Mouse (Mus musculus) heart, embryonic 13.5 days (tissue): ENCODE results near the gene Thada. TPM values are rescaled to one million over a fixed set of nuclear protein-coding genes. Genes with fewer than 3 reads are reported as not detected.

Source experiments
- ATAC-seq: fragments of 200-750 bp; cut with Nextera tagmentation; 2 replicates; pipeline ENCODE4 v1.8.0; 2017; ENCODE audit warnings: moderate TSS enrichment; ENCODE audit not compliant: insufficient number of reproducible peaks, low FRiP score, low TSS enrichment; ENCODE audit errors: extremely low read depth
- H3K27ac ChIP-seq: fragments of 300-500 bp; sonication (generic); replicated peaks from 2 replicates; pipeline ENCODE4 v1.5.1; 2015; ENCODE audit warnings: moderate library complexity, mild to moderate bottlenecking, inconsistent platforms
- H3K27me3 ChIP-seq: fragments of 300-500 bp; sonication (generic); replicated peaks from 2 replicates; pipeline ENCODE4 v1.6.1; 2015; ENCODE audit warnings: mild to moderate bottlenecking, inconsistent platforms
- H3K36me3 ChIP-seq: fragments of 300-500 bp; sonication (generic); 2 replicates; pipeline ENCODE4 v1.6.1; 2015; ENCODE audit warnings: mild to moderate bottlenecking, inconsistent platforms
- H3K4me1 ChIP-seq: fragments of 300-500 bp; sonication (generic); 2 replicates; pipeline ENCODE4 v1.6.1; 2015; ENCODE audit warnings: inconsistent platforms
- H3K4me2 ChIP-seq: fragments of 300-500 bp; sonication (generic); 2 replicates; pipeline ENCODE4 v1.6.1; 2015; ENCODE audit warnings: inconsistent platforms, mild to moderate bottlenecking, moderate library complexity
- H3K4me3 ChIP-seq: fragments of 300-500 bp; sonication (generic); 2 replicates; pipeline ENCODE4 v1.5.1; 2015; ENCODE audit warnings: moderate library complexity, mild to moderate bottlenecking, inconsistent platforms
- H3K9ac ChIP-seq: fragments of 300-500 bp; sonication (generic); 2 replicates; pipeline ENCODE4 v1.6.1; 2015; ENCODE audit warnings: inconsistent platforms, mild to moderate bottlenecking, moderate library complexity
- H3K9me3 ChIP-seq: fragments of 300-500 bp; sonication (generic); 2 replicates; pipeline ENCODE4 v1.6.1; 2016; ENCODE audit warnings: inconsistent platforms
- WGBS: fragments of 180-500 bp; shearing (Covaris S2); methylation state at CpG from one replicate; pipeline ENCODE4 v1.1.7; 2015; ENCODE audit warnings: mixed read lengths; 5-methylcytosine and 5-hydroxymethylcytosine counted together
- polyA plus RNA-seq: library from polyadenylated mRNA; unstranded; fragments of >200 nt; fragmentation: Nextera tagmentation; extraction: Ambion mirVana; gene quantifications from 2 replicates; pipeline ENCODE4 v1.2.1, GENCODE M21; 2015

The Thada gene
- polyA plus RNA-seq, 1 experiment from 2014 or later, result 4.6 TPM

- Histone ChIP-seq H3K36me3 (no peaks in the 10 kb centered on the region), H3K9ac (peak overlapping the region; percentile 59), H3K27me3 (0 out of 2 replicates have a peak, but pooled peaks cover 12% of the 10 kb centered on the region), H3K4me1 (peaks cover 87% of the 10 kb centered on the region), H3K9me3 (no peaks in the 10 kb centered on the region), H3K4me2 (peak overlapping the region; percentile 32), H3K27ac (peak overlapping the region; percentile 70), H3K4me3 (no peak overlapping the region)
- ATAC-seq, result peak; percentile 55
- WGBS, result 46% methylated on average over 12 of the region's 12 CpGs
These were observed 312.8 kb downstream of the Thada start for GRCm38 (mm10) chr17:84152976-84153786.

GRCm38 (mm10) chr17:84152206-84152975 lies 313.6 kb downstream of the Thada start:
- no peaks in the 10 kb centered on the region for H3K36me3 ChIP-seq
- H3K4me2 ChIP-seq, result peak overlapping the region; percentile 32
- H3K4me3 ChIP-seq, result no peak overlapping the region
- 27% methylated on average over 6 of the region's 6 CpGs for WGBS
- H3K27me3 ChIP-seq, result 0 out of 2 replicates have a peak, but pooled peaks cover 9% of the 10 kb centered on the region
- H3K9ac ChIP-seq, result peak overlapping the region; percentile 37; the same call in 1 of the 2 replicates
- peaks cover 86% of the 10 kb centered on the region for H3K4me1 ChIP-seq
- no peak for ATAC-seq
- H3K27ac ChIP-seq, result peak overlapping the region; percentile 70
- H3K9me3 ChIP-seq, result no peaks in the 10 kb centered on the region

GRCm38 (mm10) chr17:84151306-84151705 lies 314.7 kb downstream of the Thada start:
- peak overlapping the region; percentile 70 for H3K27ac ChIP-seq
- H3K4me3 ChIP-seq, result no peak overlapping the region
- H3K9ac ChIP-seq, result no peak overlapping the region
- no peaks in the 10 kb centered on the region for H3K36me3 ChIP-seq
- no peaks in the 10 kb centered on the region for H3K9me3 ChIP-seq
- WGBS, result 63% methylated on average over 6 of the region's 6 CpGs
- 0 out of 2 replicates have a peak, but pooled peaks cover 4% of the 10 kb centered on the region for H3K27me3 ChIP-seq
- ATAC-seq, result no peak
- H3K4me2 ChIP-seq, result peak overlapping the region; percentile 32
- H3K4me1 ChIP-seq, result peaks cover 86% of the 10 kb centered on the region

GRCm38 (mm10) chr17:84150291-84150690 lies 315.7 kb downstream of the Thada start:
- no peak for ATAC-seq
- H3K4me3 ChIP-seq, result no peak overlapping the region
- H3K9ac ChIP-seq, result no peak overlapping the region
- H3K27ac ChIP-seq, result no peak overlapping the region
- H3K36me3 ChIP-seq, result no peaks in the 10 kb centered on the region
- no peaks in the 10 kb centered on the region for H3K9me3 ChIP-seq
- WGBS, result 81% methylated on average over 8 of the region's 8 CpGs
- no peaks in the 10 kb centered on the region for H3K27me3 ChIP-seq
- peaks cover 93% of the 10 kb centered on the region for H3K4me1 ChIP-seq
- H3K4me2 ChIP-seq, result peak overlapping the region; percentile 32; the same call in 1 of the 2 replicates

- WGBS, result 59% methylated on average over 5 of the region's 5 CpGs
- Histone ChIP-seq H3K9ac (peak overlapping the region; percentile 59; the same call in 1 of the 2 replicates), H3K27ac (peak overlapping the region; percentile 85), H3K4me2 (peak overlapping the region; percentile 32), H3K4me1 (peaks cover 93% of the 10 kb centered on the region), H3K27me3 (no peaks in the 10 kb centered on the region), H3K4me3 (no peak overlapping the region), H3K36me3 (no peaks in the 10 kb centered on the region), H3K9me3 (no peaks in the 10 kb centered on the region)
- no peak for ATAC-seq
These were observed 316.4 kb downstream of the Thada start for GRCm38 (mm10) chr17:84149566-84149965.

- Histone ChIP-seq H3K4me3 (no peak overlapping the region), H3K36me3 (no peaks in the 10 kb centered on the region), H3K27me3 (no peaks in the 10 kb centered on the region), H3K4me1 (peaks cover 93% of the 10 kb centered on the region), H3K9me3 (no peaks in the 10 kb centered on the region), H3K4me2 (peak overlapping the region; percentile 41), H3K9ac (peak overlapping the region; percentile 59), H3K27ac (peak overlapping the region; percentile 85)
- ATAC-seq, result peak; percentile 78
- 24% methylated on average over 11 of the region's 11 CpGs for WGBS
These were observed 317.2 kb downstream of the Thada start for GRCm38 (mm10) chr17:84148499-84149484.

GRCm38 (mm10) chr17:84147183-84148108 lies 318.6 kb downstream of the Thada start:
- 42% methylated on average over 11 of the region's 11 CpGs for WGBS
- H3K9me3 ChIP-seq, result no peaks in the 10 kb centered on the region
- peaks cover 93% of the 10 kb centered on the region for H3K4me1 ChIP-seq
- peak overlapping the region; percentile 65 for H3K9ac ChIP-seq
- no peaks in the 10 kb centered on the region for H3K27me3 ChIP-seq
- no peaks in the 10 kb centered on the region for H3K36me3 ChIP-seq
- peak overlapping the region; percentile 85 for H3K27ac ChIP-seq
- peak; percentile 53 for ATAC-seq
- peak overlapping the region; percentile 41 for H3K4me2 ChIP-seq
- no peak overlapping the region; the same call in 1 of the 2 replicates for H3K4me3 ChIP-seq

GRCm38 (mm10) chr17:84146458-84147182 lies 319.4 kb downstream of the Thada start:
- H3K27ac ChIP-seq, result peak overlapping the region; percentile 85
- no peak overlapping the region; the same call in 1 of the 2 replicates for H3K4me3 ChIP-seq
- no peaks in the 10 kb centered on the region for H3K36me3 ChIP-seq
- ATAC-seq, result no peak
- H3K27me3 ChIP-seq, result no peaks in the 10 kb centered on the region
- 62% methylated on average over 7 of the region's 7 CpGs for WGBS
- no peaks in the 10 kb centered on the region for H3K9me3 ChIP-seq
- H3K4me2 ChIP-seq, result peak overlapping the region; percentile 41
- H3K9ac ChIP-seq, result peak overlapping the region; percentile 65
- H3K4me1 ChIP-seq, result peaks cover 93% of the 10 kb centered on the region

- ATAC-seq, result no peak
- peak overlapping the region; percentile 85 for H3K27ac ChIP-seq
- peaks cover 96% of the 10 kb centered on the region for H3K4me1 ChIP-seq
- peak overlapping the region; percentile 53; the same call in 1 of the 2 replicates for H3K9ac ChIP-seq
- H3K4me3 ChIP-seq, result no peak overlapping the region
- H3K27me3 ChIP-seq, result no peaks in the 10 kb centered on the region
- 20% methylated on average over 10 of the region's 10 CpGs for WGBS
- H3K4me2 ChIP-seq, result peak overlapping the region; percentile 41
- H3K9me3 ChIP-seq, result no peaks in the 10 kb centered on the region
- H3K36me3 ChIP-seq, result no peaks in the 10 kb centered on the region
These were observed 320.1 kb downstream of the Thada start for GRCm38 (mm10) chr17:84145826-84146287.
